Mouse (Mus musculus): ENCODE results near the gene Srms.

DNA sequence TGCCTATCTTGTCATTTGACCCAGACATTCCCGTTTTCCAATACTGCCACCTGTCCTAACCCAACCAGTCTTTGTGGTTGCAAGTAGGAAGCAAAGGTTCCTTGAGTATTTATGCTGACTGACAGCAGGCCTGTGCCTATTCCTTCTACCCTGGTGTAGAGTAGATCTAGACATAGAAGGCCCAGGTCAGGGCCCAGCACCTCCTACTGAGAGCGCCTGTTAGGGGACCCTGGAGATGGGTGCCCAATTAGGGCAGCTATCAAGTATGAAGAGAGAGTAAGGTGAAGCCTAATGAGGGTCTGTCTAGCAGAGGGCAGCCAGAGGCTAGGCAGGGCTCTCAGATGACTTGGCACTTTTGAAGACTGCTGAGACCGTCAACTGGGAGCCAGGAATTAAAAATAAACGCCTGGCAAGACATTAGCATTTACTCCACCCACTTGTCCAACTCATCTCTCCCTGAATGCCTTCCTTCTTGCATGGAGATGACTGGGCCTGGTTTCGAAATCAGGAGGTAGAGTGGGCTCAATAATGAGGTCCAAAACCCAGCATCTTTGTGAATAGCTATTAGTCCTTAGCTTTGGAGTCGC, 55.2 kb downstream of the Srms start:
- TF ChIP-seq CTCF (IDR thresholded peaks at IDR 0.05 in 2 of 3, conservative IDR thresholded peaks at IDR 0.05 in 1 of 3; ENCODE audit: control insufficient read depth in 1 of 3, insufficient read depth in 1 of 3, low read depth in 2 of 3, low read length in 3 of 3, poor library complexity in 1 of 3, severe bottlenecking in 1 of 3) (no peak), SIN3A (IDR thresholded peaks at IDR 0.05; ENCODE audit: low read length) (no peak), POLR2A (IDR thresholded peaks at IDR 0.05; ENCODE audit: control insufficient read depth in 1 of 2, insufficient read depth in 1 of 2, low read depth in 1 of 2, low read length in 2 of 2, poor library complexity in 1 of 2) (no peak), UBTF (IDR thresholded peaks at IDR 0.05; ENCODE audit: borderline replicate concordance, insufficient read depth, low read depth, low read length) (no peak), USF1 (IDR thresholded peaks at IDR 0.05; ENCODE audit: low read depth, low read length) (no peak), MYC (IDR thresholded peaks at IDR 0.05; ENCODE audit: low read depth, low read length) (no peak), TCF12 (IDR thresholded peaks at IDR 0.05; ENCODE audit: low read depth, low read length) (no peak), RAD21 (IDR thresholded peaks at IDR 0.05; ENCODE audit: low read depth, low read length) (no peak), NRF1 (IDR thresholded peaks at IDR 0.05; ENCODE audit: insufficient read depth, low read depth, low read length, poor library complexity, severe bottlenecking) (no peak), SMC3 (IDR thresholded peaks at IDR 0.05; ENCODE audit: low read depth, low read length) (no peak), TBP (IDR thresholded peaks at IDR 0.05; ENCODE audit: low read depth, low read length) (no peak), EP300 (IDR thresholded peaks at IDR 0.05; ENCODE audit: low read depth in 1 of 2, low read length in 2 of 2) (no peak), GATA1 (IDR thresholded peaks at IDR 0.05; ENCODE audit: low read depth, low read length) (no peak), MAX (IDR thresholded peaks at IDR 0.05; ENCODE audit: low read length) (no peak)

Measured in MEL (cell line).